In genomic region chr15:3346682-3347081, GRCm38 (mm10) we compare ENCODE assay signal across 25 mouse cellular contexts. TPM values are rescaled to one million over a fixed set of nuclear protein-coding genes. Genes with fewer than 3 reads are reported as not detected.
"Had no signal": no experiment of that assay in that cellular context is flagged by ENCODE, and none has a peak within 500 bp of the region (broad histone marks: within the 10 kb centered on the region; RNA-seq: fewer than 3 reads in every experiment).

No protein-coding gene starts in this region.

- H3K27me3 ChIP-seq: heart, embryonic 13.5 days; heart, embryonic 15.5 days; hindbrain, embryonic 13.5 days; hindbrain, embryonic 15.5 days; kidney, embryonic 15.5 days; limb, embryonic 13.5 days; limb, embryonic 15.5 days had no signal

- H3K4me2 ChIP-seq: heart, embryonic 13.5 days; heart, embryonic 15.5 days; hindbrain, embryonic 13.5 days; hindbrain, embryonic 15.5 days; kidney, embryonic 15.5 days; limb, embryonic 13.5 days; limb, embryonic 15.5 days had no signal

- H3K4me3 ChIP-seq: heart, embryonic 10.5 days; heart, embryonic 13.5 days; heart, embryonic 15.5 days; hindbrain, embryonic 13.5 days; hindbrain, embryonic 15.5 days; kidney, embryonic 15.5 days; limb, embryonic 13.5 days; limb, embryonic 15.5 days had no signal

- DNase-seq: forebrain, postnatal 0 days; gastrocnemius, postnatal 14 days; gastrocnemius, postnatal 36 days; heart, adult 18-20 months; heart, postnatal 14 days; heart, postnatal 36 days; kidney, adult 11 months; kidney, adult 2 months; kidney, adult 9 months; kidney, postnatal 10 days; kidney, postnatal 25 days; layer of hippocampus, adult 9-11 months; layer of hippocampus, postnatal 36 days; left cerebral cortex, postnatal 4 days had no signal

- H3K36me3 ChIP-seq: heart, embryonic 10.5 days; heart, embryonic 15.5 days; hindbrain, embryonic 13.5 days; hindbrain, embryonic 15.5 days; limb, embryonic 15.5 days had no signal

- H3K9ac ChIP-seq: forebrain, postnatal 0 days; heart, embryonic 13.5 days; heart, embryonic 15.5 days; hindbrain, embryonic 13.5 days; hindbrain, embryonic 15.5 days; kidney, embryonic 15.5 days; limb, embryonic 13.5 days; limb, embryonic 15.5 days had no signal

- H3K4me1 ChIP-seq: heart, embryonic 10.5 days; hindbrain, embryonic 13.5 days; hindbrain, embryonic 15.5 days; kidney, embryonic 15.5 days; limb, embryonic 13.5 days; limb, embryonic 15.5 days had no signal

- H3K9me3 ChIP-seq: heart, embryonic 10.5 days; heart, embryonic 13.5 days; heart, embryonic 15.5 days; hindbrain, embryonic 13.5 days; hindbrain, embryonic 15.5 days; kidney, embryonic 15.5 days; limb, embryonic 13.5 days; limb, embryonic 15.5 days had no signal

- H3K27ac ChIP-seq: heart, embryonic 10.5 days; heart, embryonic 13.5 days; heart, embryonic 15.5 days; hindbrain, embryonic 13.5 days; hindbrain, embryonic 15.5 days; hindbrain, postnatal 0 days; kidney, embryonic 15.5 days; limb, embryonic 13.5 days; limb, embryonic 15.5 days had no signal

- ATAC-seq: forebrain, postnatal 0 days; hindbrain, postnatal 0 days; intestine, embryonic 16.5 days had no signal

RNA-seq across cellular contexts. Expression of gene Ccdc152, which starts 43.4 kb away (rescaled TPM):
- polyA plus RNA-seq: heart, embryonic 10.5 days; hindbrain, embryonic 11.5 days; hindbrain, embryonic 15.5 days; kidney, embryonic 15.5 days had no signal
